Mouse (Mus musculus) heart, embryonic 14.5 days (tissue): Measurements from ENCODE around the gene Gm26657. TPM values are rescaled to one million over a fixed set of nuclear protein-coding genes. Genes with fewer than 3 reads are reported as not detected.

Source experiments
- ATAC-seq: fragments of 200-750 bp; cut with Nextera tagmentation; 2 replicates; pipeline ENCODE4 v1.8.0; 2017; ENCODE audit warnings: low read depth, moderate TSS enrichment; ENCODE audit not compliant: insufficient number of reproducible peaks, insufficient read depth, low FRiP score
- H3K27ac ChIP-seq, 2 experiments: fragments of 200-500 bp in 1 of 2; fragments of 300-500 bp in 1 of 2; sonication (generic) in 1 of 2; replicated peaks in 1 of 2; 2 replicates each; pipeline ENCODE4 v1.5.1; 2012 to 2014; ENCODE audit warnings: low read depth in 2 of 2, low read length in 2 of 2, control low read depth in 1 of 2, mild to moderate bottlenecking in 1 of 2, mixed read lengths in 1 of 2; ENCODE audit not compliant: control insufficient read depth in 1 of 2, insufficient read depth in 1 of 2
- H3K27me3 ChIP-seq: fragments of 300-500 bp; sonication (generic); 2 replicates; pipeline ENCODE4 v1.6.1; 2014; ENCODE audit warnings: mild to moderate bottlenecking, low read length, control low read depth; ENCODE audit not compliant: control insufficient read depth, insufficient read depth
- H3K36me3 ChIP-seq: fragments of 300-500 bp; sonication (generic); 2 replicates; pipeline ENCODE4 v1.6.1; 2014; ENCODE audit warnings: mild to moderate bottlenecking, control low read depth, low read length, mixed read lengths; ENCODE audit not compliant: control insufficient read depth, insufficient read depth
- H3K4me1 ChIP-seq, 2 experiments: fragments of 200-500 bp in 1 of 2; fragments of 300-500 bp in 1 of 2; sonication (generic) in 1 of 2; 2 replicates each; pipeline ENCODE4 v1.6.1; 2012 to 2014; ENCODE audit warnings: low read length in 2 of 2, control low read depth in 1 of 2, mixed read lengths in 1 of 2; ENCODE audit not compliant: control insufficient read depth in 2 of 2, insufficient read depth in 2 of 2
- H3K4me2 ChIP-seq: fragments of 300-500 bp; sonication (generic); 2 replicates; pipeline ENCODE4 v1.6.1; 2014; ENCODE audit warnings: mild to moderate bottlenecking, low read length
- H3K4me3 ChIP-seq, 2 experiments: fragments of 200-500 bp in 1 of 2; fragments of 300-500 bp in 1 of 2; sonication (generic) in 1 of 2; 2 replicates each; pipeline ENCODE4 v1.5.1; 2012 to 2014; ENCODE audit warnings: low read length in 2 of 2, mild to moderate bottlenecking in 2 of 2, control low read depth in 1 of 2, low read depth in 1 of 2, moderate library complexity in 1 of 2; ENCODE audit not compliant: control insufficient read depth in 1 of 2, insufficient read depth in 1 of 2
- H3K9ac ChIP-seq: fragments of 300-500 bp; sonication (generic); 2 replicates; pipeline ENCODE4 v1.6.1; 2014; ENCODE audit warnings: mild to moderate bottlenecking, low read length
- H3K9me3 ChIP-seq: fragments of 300-500 bp; sonication (generic); 2 replicates; pipeline ENCODE4 v1.6.1; 2016; ENCODE audit warnings: low read length, control low read depth; ENCODE audit not compliant: control insufficient read depth
- WGBS: fragments of 180-500 bp; shearing (Covaris S2); extraction: QIAGEN DNeasy Blood & Tissue Kit; methylation state at CpG from one replicate; pipeline ENCODE4 v1.1.7; 2014; 5-methylcytosine and 5-hydroxymethylcytosine counted together
- polyA plus RNA-seq: library from polyadenylated mRNA; unstranded; fragments of >200 nt; fragmentation: Nextera tagmentation; extraction: Ambion mirVana; gene quantifications from 2 replicates; pipeline ENCODE4 v1.2.1, GENCODE M21; 2014

The Gm26657 gene
- polyA plus RNA-seq, 1 experiment from 2014 or later: not detected

- Histone ChIP-seq H3K36me3 (no peaks in the 10 kb centered on the region), H3K9ac (0 out of 2 replicates have a peak overlapping the region, but pooled peaks have one; percentile 27), H3K9me3 (no peaks in the 10 kb centered on the region), H3K27me3 (no peaks in the 10 kb centered on the region), H3K4me3 (no peak overlapping the region), H3K27ac (peak overlapping the region; percentile 86 to 89), H3K4me1 (peaks cover 34 to 43% of the 10 kb centered on the region in 2 experiments), H3K4me2 (peak overlapping the region; percentile 46)
- WGBS: 25% methylated on average over 12 of the region's 12 CpGs
- ATAC-seq: peak; percentile 20; the same call in 1 of the 2 replicates
Observed at GRCm38 (mm10) chr4:56718573-56719442, 21.1 kb upstream of the Gm26657 start.

GRCm38 (mm10) chr4:56719456-56719855 is 20.4 kb upstream of the Gm26657 start:
- Histone ChIP-seq H3K4me1 (peaks cover 34 to 43% of the 10 kb centered on the region in 2 experiments), H3K4me2 (peak overlapping the region; percentile 46), H3K9me3 (no peaks in the 10 kb centered on the region), H3K27ac (peak overlapping the region; percentile 86 to 89), H3K4me3 (no peak overlapping the region), H3K9ac (0 out of 2 replicates have a peak overlapping the region, but pooled peaks have one; percentile 6), H3K36me3 (no peaks in the 10 kb centered on the region), H3K27me3 (no peaks in the 10 kb centered on the region)
- ATAC-seq: peak; percentile 81
- 13% methylated on average over 9 of the region's 9 CpGs for whole genome bisulfite sequencing

GRCm38 (mm10) chr4:56720403-56720802 is 19.5 kb upstream of the Gm26657 start:
- H3K9me3 ChIP-seq: no peaks in the 10 kb centered on the region
- peaks cover 34 to 43% of the 10 kb centered on the region in 2 experiments for H3K4me1 ChIP-seq
- ATAC-seq: no peak
- H3K27ac ChIP-seq: peak overlapping the region; percentile 86 to 89
- no peak overlapping the region for H3K4me3 ChIP-seq
- no peaks in the 10 kb centered on the region for H3K27me3 ChIP-seq
- no peaks in the 10 kb centered on the region for H3K36me3 ChIP-seq
- peak overlapping the region; percentile 39; the same call in 1 of the 2 replicates for H3K9ac ChIP-seq
- peak overlapping the region; percentile 46; the same call in 1 of the 2 replicates for H3K4me2 ChIP-seq
- 49% methylated on average over 9 of the region's 9 CpGs for WGBS

- ATAC-seq: no peak
- Histone ChIP-seq H3K36me3 (no peaks in the 10 kb centered on the region), H3K27ac (no peak overlapping the region), H3K9me3 (no peaks in the 10 kb centered on the region), H3K27me3 (no peaks in the 10 kb centered on the region), H3K9ac (no peak overlapping the region), H3K4me3 (no peak overlapping the region), H3K4me2 (no peak overlapping the region), H3K4me1 (peaks cover 33 to 43% of the 10 kb centered on the region in 2 experiments)
- 32% methylated on average over 3 of the region's 3 CpGs for WGBS
Observed at GRCm38 (mm10) chr4:56721469-56721868, 18.4 kb upstream of the Gm26657 start.

- 50% methylated on average over 6 of the region's 6 CpGs for WGBS
- no peak overlapping the region for H3K27ac ChIP-seq
Observed at GRCm38 (mm10) chr4:56722346-56722745, 17.5 kb upstream of the Gm26657 start.

GRCm38 (mm10) chr4:56723237-56723636 is 16.6 kb upstream of the Gm26657 start:
- no peaks in the 10 kb centered on the region for H3K36me3 ChIP-seq
- no peak overlapping the region for H3K27ac ChIP-seq
- no peaks in the 10 kb centered on the region for H3K27me3 ChIP-seq
- H3K9ac ChIP-seq: no peak overlapping the region
- peaks cover 6% of the 10 kb centered on the region for H3K9me3 ChIP-seq
- no peak overlapping the region for H3K4me2 ChIP-seq
- no peak overlapping the region for H3K4me3 ChIP-seq
- H3K4me1 ChIP-seq: peaks cover 28 to 41% of the 10 kb centered on the region in 2 experiments
- 90% methylated on average over 6 of the region's 6 CpGs for WGBS
- no peak for ATAC-seq

More at GRCm38 (mm10) chr4:56722346-56722745, 17.5 kb upstream of the Gm26657 start:
- H3K4me2 ChIP-seq: no peak overlapping the region
- H3K4me3 ChIP-seq: no peak overlapping the region
- peaks cover 2% of the 10 kb centered on the region for H3K9me3 ChIP-seq
- H3K9ac ChIP-seq: no peak overlapping the region
- no peak for ATAC-seq
- no peaks in the 10 kb centered on the region for H3K36me3 ChIP-seq
- H3K4me1 ChIP-seq: peaks cover 29 to 43% of the 10 kb centered on the region in 2 experiments
- no peaks in the 10 kb centered on the region for H3K27me3 ChIP-seq

- ATAC-seq: no peak
- Histone ChIP-seq H3K27me3 (no peaks in the 10 kb centered on the region), H3K4me2 (no peak overlapping the region), H3K4me1 (peaks cover 13 to 16% of the 10 kb centered on the region in 2 experiments), H3K9me3 (peaks cover 6% of the 10 kb centered on the region), H3K27ac (no peak overlapping the region), H3K9ac (no peak overlapping the region), H3K36me3 (no peaks in the 10 kb centered on the region), H3K4me3 (no peak overlapping the region)
- 56% methylated on average over 8 of the region's 8 CpGs for WGBS
Observed at GRCm38 (mm10) chr4:56725839-56726238, 14.0 kb upstream of the Gm26657 start.
